Mouse (Mus musculus): ENCODE data around the gene A630076J17Rik. TPM values are rescaled to one million over a fixed set of nuclear protein-coding genes. Genes with fewer than 3 reads are reported as not detected.

A630076J17Rik gene
- total RNA-seq (2017): not detected in 2 replicates

DNA sequence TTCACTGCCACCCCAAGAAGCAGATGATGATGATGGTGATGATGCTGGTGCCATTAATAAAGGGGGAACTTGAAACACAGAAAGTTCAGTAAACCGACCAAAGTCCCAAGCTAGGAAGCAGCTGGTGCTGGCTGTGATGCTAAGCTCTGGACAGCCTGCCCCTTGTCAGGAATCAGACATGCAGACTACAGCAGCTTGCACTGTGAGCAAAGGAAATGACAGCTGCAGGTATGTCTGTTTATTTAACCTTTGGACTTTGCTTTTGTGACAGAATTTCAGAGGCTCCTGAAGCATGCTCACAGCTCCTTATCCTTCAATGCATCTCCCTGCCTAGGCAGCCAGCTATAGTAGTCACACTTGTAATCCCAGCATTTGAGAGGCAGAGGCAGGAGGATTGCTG is at the start of gene A630076J17Rik:
Gene A630076J17Rik (plus strand): TSS at position 88 of the 400 bp plus-strand sequence.
- ATAC-seq (ENCODE audit: extremely low read depth, insufficient number of reproducible peaks, low FRiP score, poor library complexity, severe bottlenecking): no peak

- ATAC-seq (ENCODE audit: extremely low read depth, insufficient number of reproducible peaks, low FRiP score, poor library complexity, severe bottlenecking): no peak
These were observed 49.6 kb upstream of the A630076J17Rik start for GRCm38 (mm10) chr3:107180860-107181259.

DNA sequence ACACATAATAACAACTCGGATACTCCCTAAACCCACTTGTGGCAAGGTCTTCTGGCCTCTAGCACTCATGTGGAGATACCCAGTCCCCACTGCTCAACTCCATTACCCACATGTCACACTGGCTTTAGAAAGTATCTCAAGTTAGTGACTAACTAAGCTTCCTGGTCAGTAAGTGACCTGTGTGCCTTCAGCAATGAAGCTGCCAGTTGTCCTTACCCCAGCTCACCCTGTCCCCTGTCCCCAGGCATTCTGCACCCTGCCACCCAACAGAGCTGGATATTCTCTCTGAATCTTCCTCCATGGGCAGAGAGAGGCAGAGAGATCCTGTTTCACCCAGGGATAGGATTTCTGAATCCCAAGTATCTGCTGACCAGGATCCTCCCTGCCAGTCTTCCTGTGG is 47.7 kb upstream of the A630076J17Rik start, which contains the start of gene Kcna10:
Gene Kcna10 (plus strand): TSS at position 301 of the 400 bp plus-strand sequence.
- ATAC-seq (ENCODE audit: extremely low read depth, insufficient number of reproducible peaks, low FRiP score, poor library complexity, severe bottlenecking): no peak

DNA sequence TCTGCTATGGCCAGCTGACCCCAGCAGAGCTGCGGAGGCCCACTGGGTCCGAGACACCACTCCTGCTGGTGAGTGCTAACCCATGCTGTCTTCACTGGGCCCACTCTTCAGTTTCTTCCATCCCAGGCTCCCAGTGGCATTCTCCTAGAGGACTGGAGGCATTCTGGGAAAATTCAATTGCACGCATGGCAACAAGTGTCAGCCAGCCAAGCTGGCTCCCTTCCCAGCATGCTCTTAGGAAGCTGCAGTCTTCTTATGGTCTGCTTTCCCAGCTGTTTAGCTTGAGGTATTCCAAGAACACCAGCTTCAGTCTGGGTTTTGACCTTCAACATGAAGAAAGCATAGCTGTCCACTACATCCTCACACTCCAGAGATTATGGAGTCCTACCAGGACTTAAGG is 47.2 kb upstream of the A630076J17Rik start:
- no peak for ATAC-seq (ENCODE audit: extremely low read depth, insufficient number of reproducible peaks, low FRiP score, poor library complexity, severe bottlenecking)

DNA sequence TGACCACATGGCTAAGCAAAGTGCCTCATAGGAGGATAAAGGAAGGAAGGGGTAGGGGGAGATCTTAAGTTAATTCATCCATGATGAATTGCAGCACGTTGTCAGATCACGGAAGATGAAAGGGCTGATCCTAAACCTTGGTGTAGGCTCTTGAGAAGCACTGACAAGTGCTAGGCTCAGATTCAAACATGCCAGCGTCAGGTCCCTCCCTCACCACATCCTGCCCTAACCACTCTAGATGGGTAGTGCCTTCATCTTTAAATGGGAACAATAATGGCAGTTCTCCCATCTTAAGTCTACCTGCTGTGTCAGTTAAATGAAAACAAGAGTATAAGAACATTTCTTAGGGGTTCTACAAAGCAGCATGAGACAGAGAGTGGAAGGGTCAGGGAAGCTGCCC is 44.8 kb upstream of the A630076J17Rik start:
- ATAC-seq (ENCODE audit: extremely low read depth, insufficient number of reproducible peaks, low FRiP score, poor library complexity, severe bottlenecking): peak; percentile 27; the same call in 1 of the 2 replicates

GRCm38 (mm10) chr3:107187022-107187421 is 43.4 kb upstream of the A630076J17Rik start:
- ATAC-seq (ENCODE audit: extremely low read depth, insufficient number of reproducible peaks, low FRiP score, poor library complexity, severe bottlenecking): no peak

DNA sequence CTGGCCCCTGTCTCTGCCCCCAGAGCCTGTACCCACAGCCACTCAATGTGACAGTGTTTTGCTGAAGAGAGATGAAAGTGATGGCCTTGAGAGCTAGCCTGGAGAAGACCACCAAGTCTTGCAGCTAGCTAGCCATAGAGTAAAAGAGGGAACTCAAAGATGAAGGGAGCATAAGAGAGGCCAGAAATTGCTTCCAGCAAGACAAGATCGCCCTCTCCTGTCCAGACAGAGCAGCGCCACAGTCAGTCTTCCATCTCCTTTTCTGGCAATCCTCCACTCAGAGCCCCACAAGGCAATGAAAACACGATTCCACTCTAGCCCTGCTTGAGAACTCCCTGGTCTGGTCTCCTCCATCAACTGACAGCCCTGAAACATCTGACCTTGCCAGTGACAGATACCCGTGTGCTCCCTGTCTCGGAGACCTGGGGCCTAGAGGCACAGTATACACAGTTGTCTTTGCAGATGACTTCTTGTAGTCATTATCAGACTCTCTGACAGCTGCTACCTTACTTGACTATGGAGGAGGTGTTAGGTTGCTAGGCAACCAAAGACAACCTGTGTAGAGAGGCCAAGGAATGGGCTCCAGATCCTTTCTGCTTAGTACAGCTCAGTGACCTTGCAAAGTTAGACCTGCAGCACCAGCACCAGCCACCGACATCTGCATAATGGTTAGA is 42.1 kb upstream of the A630076J17Rik start:
- no peak for ATAC-seq (ENCODE audit: extremely low read depth, insufficient number of reproducible peaks, low FRiP score, poor library complexity, severe bottlenecking)

GRCm38 (mm10) chr3:107201310-107202180 is 28.9 kb upstream of the A630076J17Rik start:
- no peak for ATAC-seq (ENCODE audit: extremely low read depth, insufficient number of reproducible peaks, low FRiP score, poor library complexity, severe bottlenecking)

DNA sequence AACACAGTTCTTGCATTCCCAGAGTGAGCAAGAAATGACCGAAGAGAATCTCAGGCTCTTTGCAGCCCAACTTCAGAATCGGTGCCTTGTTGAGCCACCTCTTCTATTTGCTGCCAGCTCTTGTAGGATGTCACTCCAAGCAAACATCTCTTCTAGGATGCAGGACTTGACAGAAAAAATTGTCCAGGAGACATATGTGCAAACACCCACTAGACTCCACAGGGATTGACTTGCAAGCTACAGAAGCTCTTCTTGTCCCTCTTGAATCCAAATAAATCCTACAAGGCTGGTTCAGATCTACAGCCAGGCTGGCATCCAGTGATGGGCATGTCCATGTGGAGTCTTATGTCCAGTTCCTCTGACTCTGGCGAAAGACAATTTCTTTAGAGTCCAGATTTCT is 26.0 kb upstream of the A630076J17Rik start:
- ATAC-seq (ENCODE audit: extremely low read depth, insufficient number of reproducible peaks, low FRiP score, poor library complexity, severe bottlenecking): no peak

DNA sequence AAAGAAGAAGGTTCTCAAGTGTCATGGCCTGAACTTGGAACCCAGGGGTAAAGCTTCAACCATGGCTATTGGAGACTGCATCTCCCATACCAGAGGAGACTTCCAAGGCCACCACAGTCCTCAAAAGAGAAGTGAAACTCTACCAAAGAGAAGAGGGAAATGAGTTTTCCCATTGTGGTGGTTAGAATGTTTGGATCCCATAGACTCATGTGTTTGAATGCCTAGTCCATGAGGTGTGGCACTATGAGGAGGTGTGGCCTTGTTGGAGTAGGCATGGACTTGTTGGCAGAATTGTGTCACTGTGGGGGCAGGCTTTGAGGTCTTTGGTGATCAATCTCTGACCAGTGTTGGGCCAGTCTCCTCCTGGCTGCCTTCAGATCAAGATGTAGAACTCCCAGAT is 25.2 kb upstream of the A630076J17Rik start:
- no peak for ATAC-seq (ENCODE audit: extremely low read depth, insufficient number of reproducible peaks, low FRiP score, poor library complexity, severe bottlenecking)

GRCm38 (mm10) chr3:107205994-107206393 is 24.4 kb upstream of the A630076J17Rik start:
- ATAC-seq (ENCODE audit: extremely low read depth, insufficient number of reproducible peaks, low FRiP score, poor library complexity, severe bottlenecking): 0 out of 2 replicates have a peak, but pooled peaks have one; percentile 28

- ATAC-seq (ENCODE audit: extremely low read depth, insufficient number of reproducible peaks, low FRiP score, poor library complexity, severe bottlenecking): no peak
These were observed 23.8 kb upstream of the A630076J17Rik start for GRCm38 (mm10) chr3:107206490-107207150.

- ATAC-seq (ENCODE audit: extremely low read depth, insufficient number of reproducible peaks, low FRiP score, poor library complexity, severe bottlenecking): no peak
These were observed 22.7 kb upstream of the A630076J17Rik start for GRCm38 (mm10) chr3:107207625-107208253.

- no peak for ATAC-seq (ENCODE audit: extremely low read depth, insufficient number of reproducible peaks, low FRiP score, poor library complexity, severe bottlenecking)
These were observed 15.8 kb upstream of the A630076J17Rik start for GRCm38 (mm10) chr3:107214606-107215005.

DNA sequence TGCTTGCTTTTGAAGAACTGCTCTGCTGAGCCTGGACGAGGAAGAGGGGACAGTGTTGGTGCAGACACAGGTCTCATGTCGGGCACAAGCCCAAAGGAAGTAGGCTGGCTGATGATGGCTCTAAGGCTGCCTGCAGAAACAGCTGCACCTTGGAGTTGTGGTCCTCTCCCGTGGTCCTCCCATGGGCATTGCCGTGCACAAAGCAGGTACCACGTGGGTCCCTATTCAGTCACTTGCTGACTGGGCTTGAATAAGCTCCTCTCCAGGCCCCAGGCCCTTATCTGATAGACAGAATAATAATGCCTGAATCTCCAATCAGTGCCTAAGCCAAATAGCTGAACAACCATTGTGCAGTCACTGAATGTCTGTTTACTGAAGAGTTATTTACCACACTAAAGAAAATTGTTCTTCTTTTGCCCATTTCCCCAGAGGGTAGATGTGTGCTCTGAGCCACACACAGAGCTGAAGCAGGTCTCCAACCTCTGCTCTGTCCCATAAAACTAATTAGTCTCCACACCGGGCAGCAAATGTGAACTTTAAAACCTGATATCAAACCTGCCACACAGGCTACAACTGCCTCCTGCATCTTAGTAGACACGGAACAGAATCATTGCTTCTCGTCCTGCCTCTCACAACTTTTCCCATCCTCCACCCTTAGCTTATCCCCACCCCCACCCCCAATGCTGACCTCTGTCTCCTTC is 13.9 kb upstream of the A630076J17Rik start:
- ATAC-seq (ENCODE audit: extremely low read depth, insufficient number of reproducible peaks, low FRiP score, poor library complexity, severe bottlenecking): no peak

GRCm38 (mm10) chr3:107217101-107217480 is 13.3 kb upstream of the A630076J17Rik start:
- ATAC-seq (ENCODE audit: extremely low read depth, insufficient number of reproducible peaks, low FRiP score, poor library complexity, severe bottlenecking): no peak

- no peak for ATAC-seq (ENCODE audit: extremely low read depth, insufficient number of reproducible peaks, low FRiP score, poor library complexity, severe bottlenecking)
These were observed 11.8 kb upstream of the A630076J17Rik start for GRCm38 (mm10) chr3:107218572-107218971.

- no peak for ATAC-seq (ENCODE audit: extremely low read depth, insufficient number of reproducible peaks, low FRiP score, poor library complexity, severe bottlenecking)
These were observed 8.8 kb upstream of the A630076J17Rik start, which contains the start of gene Cym for GRCm38 (mm10) chr3:107221608-107222007. Gene Cym, minus strand, starts transcription at chr3:107221732.
